Mouse (Mus musculus) c-Kit-negative CD71-positive TER-119-positive erythroid progenitor cells, embryonic 14.5 days (primary cell): ENCODE results near the gene Rab38.

Experiments
- DNase-seq: peaks from one replicate; pipeline ENCODE4 v3.0.0-alpha.2; 2013; ENCODE audit warnings: low read depth, low spot score

Rab38 gene

DNA sequence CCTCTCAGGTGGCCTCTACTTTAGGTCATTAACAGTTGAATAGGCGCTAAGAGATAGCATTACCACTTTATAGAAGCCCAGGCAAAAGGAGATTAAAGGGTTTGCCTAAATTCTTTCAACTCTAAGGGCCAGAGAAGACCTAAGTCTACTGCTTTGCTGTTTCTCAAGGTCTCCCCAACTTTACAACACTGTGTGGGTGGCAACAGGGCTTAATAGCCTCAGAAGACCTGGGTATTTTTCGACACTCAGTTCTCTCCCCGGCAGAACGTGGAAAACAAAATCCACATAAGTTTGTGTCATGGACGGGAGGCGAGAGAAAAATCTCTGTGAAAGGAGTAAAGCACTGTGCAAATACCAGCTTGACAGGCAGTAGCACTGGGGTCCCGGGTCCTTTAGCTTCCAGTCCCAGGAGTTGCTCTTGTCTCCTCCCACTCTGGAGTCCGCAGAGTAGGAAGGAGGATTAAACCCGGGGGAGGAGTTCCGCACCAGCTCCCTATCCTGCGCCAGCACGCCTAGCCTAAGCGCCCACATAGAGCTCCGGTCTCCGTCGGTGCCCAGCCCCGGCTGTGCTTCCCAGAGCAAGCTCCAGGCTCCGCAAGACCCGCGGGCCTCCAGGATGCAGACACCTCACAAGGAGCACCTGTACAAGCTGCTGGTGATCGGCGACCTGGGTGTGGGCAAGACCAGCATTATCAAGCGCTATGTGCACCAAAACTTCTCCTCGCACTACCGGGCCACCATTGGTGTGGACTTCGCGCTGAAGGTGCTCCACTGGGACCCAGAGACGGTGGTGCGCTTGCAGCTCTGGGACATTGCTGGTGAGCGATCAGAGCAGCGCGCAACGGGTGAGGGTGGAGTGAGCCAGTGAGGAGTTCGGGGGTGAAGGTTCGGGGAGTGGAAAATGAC is at the start of gene Rab38:
Gene Rab38 (plus strand): TSS at position 488 of the 906 bp plus-strand sequence.
- no peak for DNase-seq

DNA sequence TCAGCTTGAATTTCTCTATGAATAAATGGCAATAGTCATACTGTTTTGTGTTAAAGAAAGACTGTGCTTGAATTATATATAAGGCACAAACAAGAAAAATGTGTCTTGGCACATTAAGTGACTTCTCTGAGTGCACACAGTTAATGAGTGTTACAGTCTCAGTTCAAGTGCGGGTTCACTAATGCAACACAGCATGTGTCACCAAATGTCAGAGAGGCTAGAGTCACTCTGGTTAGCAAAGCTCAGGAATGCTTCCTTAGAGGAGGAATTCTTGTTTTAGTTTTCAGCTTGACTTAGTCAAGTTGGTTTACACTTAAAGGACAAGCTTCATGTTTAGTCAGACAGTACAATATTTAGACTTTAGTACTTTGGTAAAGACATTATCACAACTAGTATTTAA is 35.5 kb upstream of the Rab38 start:
- no peak for DNase-seq

DNA sequence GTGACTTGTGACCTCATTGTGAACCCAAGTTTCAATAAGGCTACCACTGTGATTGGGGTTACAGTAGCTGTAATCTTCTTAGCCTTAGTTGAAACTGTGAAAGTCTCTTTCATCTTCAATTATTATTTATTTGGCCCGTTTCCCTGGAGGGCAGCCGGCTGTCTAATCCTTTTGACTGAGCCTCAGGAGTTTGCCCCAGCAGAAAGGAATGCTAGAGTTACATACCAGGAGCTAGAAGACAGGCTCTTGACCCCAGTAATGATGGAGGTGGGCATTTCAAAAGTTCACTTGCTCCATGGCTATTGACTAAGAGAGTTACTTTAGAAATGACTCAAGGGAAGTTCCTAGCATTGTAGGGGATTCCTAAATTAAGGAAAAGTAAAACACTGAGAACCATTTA is 34.3 kb upstream of the Rab38 start:
- DNase-seq, result no peak

DNA sequence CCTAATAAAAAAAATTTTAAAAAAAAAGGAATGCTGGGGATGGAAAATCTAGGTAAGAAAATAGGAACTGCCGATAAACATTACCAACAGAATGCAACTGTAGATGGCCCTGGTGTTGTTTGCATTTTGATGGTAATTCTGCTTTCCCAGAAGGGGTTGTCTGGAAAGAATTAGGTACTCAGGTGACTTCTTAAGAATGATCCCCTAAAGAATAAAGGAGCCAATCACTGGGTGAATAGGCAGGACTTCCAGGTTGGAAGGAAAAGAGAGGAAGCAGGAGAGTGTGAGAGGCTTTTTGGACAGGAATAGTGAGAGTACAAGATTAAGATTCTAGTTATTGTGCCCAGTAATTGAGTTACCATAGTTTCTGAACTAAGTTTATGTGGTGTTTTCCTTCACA is 24.8 kb upstream of the Rab38 start:
- no peak for DNase-seq

DNA sequence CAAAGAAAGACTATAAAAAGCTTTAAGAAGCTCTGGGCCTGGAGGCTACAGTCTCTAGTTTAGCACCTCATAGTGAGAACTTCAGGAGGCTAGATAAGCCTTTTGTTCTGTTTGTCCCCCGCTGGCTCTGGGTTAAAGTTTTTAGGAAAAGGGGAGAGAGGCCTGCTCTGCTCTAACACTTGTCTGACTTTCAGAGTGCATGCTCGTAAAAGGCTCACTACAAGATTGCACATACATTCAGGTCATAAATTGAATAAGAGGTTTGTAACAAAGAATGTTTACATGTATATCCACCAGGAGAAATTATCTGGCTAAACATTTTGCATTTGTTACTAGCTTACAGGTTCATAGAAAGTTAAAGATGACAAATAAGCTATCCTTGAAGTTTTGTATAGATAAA is 23.6 kb upstream of the Rab38 start:
- DNase-seq, result no peak

DNA sequence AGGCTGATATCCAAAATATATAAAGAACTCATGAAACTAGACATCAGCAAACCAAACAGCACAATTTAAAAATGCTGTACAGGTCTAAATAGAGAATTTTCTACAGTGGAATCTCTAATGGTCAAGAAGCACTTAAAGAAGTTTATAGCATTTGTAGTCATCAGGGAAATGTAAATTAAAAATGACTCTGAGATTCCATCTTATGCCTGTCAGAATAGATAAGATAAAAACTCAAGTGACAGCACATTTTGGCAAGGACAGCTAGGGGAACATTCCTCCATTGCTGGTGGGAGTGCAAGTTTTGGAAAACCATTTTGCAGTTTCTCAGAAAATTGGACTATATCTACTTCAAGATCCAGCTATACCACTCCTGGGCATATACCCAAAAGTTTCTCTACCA is 8.3 kb upstream of the Rab38 start:
- DNase-seq, result no peak

DNA sequence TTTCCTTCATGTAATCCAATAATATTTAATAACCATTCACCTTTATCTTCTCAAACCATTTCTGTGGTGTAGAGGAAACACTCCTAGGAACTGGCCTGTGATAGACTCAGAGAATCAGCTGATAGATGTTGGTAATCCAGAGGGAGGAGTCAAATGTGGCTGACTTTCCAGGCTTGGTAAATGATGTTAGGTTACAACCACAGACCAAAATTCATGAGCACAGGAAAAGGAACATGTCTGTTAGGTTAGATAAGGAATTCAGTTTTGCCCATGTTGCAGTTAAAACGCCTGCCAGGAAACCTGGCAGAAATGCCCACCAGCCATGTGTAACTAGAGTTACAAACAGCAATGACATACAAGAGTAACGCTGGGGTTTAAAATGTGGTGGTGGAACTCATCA is 6.2 kb upstream of the Rab38 start:
- no peak for DNase-seq

DNA sequence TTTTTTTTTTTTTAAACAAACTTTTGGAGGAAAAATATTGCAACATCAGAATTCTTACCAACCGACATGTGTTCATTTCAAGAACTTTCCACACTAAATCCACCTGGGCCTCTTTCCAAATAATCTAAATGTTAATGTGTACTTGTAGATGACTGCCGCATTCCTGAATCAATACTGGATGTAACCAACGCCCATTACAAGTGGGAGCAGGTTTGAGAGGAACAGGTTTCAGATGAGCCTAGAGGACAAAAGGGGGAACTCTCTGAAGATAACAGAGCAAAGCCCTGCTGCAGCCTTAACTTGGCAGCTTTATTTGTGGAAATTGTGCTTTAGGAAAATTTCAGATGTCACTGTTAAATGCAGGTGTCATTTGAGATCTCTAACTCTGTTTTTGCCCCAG is 4.3 kb upstream of the Rab38 start:
- no peak for DNase-seq

DNA sequence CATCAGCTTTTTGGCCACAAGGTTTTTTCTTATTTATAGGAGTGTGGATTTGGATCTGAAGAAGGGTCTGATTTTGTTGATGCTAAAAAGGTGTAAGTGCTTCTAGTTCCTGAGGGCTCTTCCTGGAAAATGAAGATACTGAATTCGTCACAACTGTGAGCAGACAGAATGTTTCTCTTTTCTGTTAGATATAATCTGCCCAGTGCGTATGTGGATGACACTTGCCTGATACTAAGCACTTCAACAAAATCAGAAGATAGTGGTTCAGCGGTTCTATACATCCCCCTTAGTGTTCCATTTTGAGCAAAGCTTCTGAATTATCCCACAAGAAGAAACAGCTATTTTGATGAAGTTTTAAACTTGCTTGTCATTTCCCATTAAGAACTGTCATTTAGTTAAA is 2.6 kb upstream of the Rab38 start:
- DNase-seq, result no peak

DNA sequence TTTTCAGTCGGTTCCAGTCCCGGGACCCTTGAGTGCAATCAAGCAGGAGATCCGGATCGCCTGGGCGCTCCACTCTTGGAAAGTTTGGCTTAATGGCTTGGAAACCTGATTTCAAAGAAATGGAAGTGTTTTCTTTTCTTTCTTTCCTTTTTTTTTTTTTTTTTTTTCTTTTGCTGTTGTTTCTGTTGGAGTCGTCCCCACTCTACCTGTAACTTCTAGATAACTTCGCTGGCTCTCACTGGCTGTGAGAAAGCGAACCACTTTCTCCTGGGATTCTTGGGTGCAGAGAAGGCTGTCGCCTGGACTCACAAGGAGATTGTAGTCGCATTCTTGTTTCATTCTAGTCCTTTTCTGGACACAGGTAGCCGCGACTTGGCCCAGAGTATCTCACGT is 615 bp downstream of the Rab38 start:
- no peak for DNase-seq

DNA sequence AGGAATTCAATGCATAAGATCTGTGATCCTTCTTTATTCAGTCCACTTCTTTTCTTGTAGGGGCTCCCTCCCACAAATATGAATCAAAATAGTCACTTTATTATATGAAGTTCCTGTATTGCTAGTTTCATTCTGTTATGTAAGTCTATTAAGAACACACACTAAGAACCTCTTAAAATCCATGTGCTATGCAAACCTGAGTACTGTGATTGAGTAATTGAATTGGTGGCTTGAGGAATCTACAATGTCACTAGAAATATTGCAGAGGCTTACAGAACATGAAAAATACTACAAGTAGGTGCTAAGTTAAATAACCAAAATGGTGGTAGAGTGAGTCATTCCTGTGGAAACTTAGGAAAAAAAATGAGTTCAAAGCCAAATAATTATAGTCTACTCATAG is 10.2 kb downstream of the Rab38 start:
- DNase-seq, result no peak

DNA sequence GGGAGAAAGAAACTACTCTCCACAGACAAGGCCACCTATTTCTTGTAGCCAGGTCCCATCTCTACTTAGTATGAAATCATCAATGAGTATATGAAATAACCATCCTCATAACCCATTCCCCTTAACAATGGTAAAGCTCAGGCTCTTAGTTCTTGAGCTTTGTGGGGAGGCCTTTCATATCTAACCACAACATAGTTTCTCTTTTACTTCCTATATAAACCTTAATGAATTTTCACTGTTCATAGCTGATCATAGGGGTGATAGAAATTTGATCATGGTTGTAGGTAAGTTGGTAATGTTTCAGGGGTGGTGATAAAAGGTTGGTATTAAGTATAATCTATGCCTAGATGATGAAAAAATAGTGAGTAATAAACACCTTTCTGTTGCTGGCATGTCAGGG is 12.6 kb downstream of the Rab38 start:
- DNase-seq, result no peak

DNA sequence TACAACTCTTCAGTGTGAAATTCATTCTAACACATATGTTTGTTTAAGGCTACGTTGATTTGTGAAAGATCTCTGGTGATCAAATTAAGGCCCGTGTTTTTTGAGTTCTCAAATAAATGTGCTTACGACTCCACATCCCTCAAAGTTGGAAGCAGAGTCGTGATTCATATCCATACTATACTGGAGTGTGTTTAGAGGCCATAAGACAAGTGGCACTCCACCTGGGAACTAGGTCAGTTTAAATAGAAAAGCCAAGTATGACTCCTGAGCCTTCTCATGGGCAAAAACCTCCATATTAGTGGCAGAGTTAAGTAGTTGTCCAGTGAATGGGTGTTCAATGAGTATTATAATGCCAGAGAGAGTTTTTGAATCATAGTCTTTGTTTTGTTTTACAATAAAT is 13.4 kb downstream of the Rab38 start:
- DNase-seq, result no peak

DNA sequence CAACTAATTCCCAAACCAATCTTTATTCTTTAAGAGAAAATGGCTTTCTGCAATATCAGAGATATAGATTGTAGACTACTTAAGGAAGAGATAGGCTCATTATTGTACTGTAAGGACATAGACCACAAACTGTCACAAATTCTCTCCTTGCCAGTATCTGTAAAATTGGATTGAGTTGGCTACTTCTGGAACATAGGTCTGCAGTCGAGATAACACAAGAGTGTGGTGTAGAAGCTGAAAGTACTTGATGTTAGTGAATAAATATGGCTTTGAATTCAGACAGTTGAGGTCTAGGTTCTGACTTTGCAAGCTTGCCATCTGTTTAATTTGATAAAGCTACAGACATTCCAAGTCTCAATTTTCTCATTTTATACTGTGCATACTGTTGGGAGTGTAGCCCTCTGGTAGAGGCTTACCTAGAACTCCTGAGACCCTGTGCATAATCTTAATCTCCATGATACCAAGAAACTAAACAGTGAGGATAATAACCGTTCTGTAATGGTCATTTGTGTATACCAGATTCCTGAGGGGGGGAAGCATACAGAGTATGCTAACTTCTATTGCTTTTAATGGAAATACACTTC is 15.3 kb downstream of the Rab38 start:
- no peak for DNase-seq

DNA sequence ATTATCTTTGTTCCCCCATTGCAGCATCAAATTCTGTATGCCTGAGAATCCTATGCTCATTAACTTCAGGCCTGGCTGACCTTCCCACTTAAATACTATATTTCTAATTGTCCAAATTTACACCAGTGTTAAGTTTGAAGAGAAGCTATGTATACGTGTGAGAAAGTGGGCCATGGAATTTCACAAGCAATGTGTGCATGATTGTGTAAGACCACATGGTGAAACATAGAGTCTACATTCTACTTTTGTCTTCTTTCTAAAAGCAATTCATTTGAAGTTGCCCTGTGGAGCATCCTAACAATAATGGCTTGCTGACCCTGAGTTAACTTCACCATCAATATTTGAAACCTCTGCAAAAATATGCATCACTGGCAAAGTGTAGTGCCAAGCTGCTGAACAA is 23.2 kb downstream of the Rab38 start:
- no peak for DNase-seq

DNA sequence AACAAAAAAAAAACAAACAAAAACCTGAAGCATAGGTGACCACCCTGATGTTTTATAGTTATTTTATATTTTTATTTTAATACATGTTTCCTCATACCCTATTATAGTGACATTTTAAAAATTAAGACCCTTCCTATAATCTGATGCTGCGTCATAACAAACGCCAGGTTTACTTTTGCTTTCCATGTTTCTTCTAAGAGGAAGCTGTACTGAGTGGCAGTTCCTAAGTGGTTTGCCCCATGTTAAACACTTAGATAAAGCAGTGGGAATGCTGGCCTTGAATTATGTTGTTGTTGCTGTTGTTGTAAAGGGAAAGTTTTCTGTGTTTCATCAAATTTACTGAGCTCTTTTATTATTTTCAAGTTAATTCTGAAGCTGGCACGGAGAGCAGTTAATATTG is 27.8 kb downstream of the Rab38 start:
- DNase-seq, result no peak

DNA sequence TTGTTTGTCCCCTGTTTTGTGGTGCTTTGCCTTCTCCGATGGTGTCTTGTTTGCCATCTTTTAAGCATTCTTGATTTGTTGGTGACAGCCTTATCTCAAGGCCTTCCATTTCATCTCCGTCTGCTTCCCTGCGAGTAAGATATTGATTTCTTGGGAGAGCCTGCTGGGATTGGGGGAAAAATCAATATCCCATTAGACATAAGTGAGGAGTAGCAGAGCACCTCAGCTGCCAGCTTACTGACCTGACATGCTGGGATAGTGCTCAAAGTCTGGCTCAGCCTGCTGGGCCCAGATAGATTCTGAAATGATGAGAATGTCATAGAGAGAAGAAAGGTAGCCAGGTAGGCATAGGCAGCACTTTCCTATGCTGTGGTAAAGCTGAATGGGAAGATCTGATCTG is 37.7 kb downstream of the Rab38 start:
- no peak for DNase-seq

DNA sequence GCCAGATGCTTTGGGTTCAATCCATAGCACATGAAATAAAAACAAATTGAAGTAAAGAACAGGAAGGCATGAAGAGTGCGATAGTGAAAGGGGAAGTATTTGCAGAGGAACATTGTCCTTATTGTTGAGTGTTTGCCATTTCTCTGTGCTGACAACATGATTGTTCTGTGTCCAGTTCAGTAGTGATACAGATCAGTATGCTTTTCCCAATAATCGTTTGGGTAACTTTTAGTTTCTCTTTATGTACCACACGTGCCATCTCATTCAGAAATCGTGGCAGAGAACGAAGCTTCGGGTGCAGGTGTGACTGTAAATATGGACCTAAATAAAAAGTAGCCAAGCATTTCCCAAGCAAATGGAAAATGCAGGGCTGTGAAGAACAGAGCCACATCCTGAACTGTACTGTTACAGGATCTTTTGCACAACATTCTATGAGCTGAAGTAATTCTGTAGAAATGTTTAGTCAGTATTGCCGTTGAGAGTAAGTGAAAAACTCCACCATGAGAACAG is 52.1 kb downstream of the Rab38 start:
- no peak for DNase-seq

DNA sequence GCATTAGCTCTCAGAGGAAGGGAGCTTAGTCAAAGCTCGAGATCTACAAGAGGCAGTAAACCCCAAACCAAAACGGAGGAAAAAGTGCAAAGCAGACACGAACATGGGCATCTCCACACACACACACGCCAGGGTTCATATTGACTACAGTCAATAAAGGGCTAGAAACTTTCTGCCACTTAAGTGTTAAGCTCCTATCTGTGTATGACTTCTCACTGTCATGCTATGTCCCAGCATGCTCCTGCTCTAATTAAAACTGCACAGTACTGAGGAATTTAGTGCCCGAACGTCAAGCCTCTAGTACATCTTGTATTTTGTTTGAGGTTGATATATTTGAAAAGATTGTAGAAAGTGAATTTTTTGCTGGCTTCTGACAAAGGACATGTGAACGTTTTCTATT is 52.6 kb downstream of the Rab38 start:
- no peak for DNase-seq

DNA sequence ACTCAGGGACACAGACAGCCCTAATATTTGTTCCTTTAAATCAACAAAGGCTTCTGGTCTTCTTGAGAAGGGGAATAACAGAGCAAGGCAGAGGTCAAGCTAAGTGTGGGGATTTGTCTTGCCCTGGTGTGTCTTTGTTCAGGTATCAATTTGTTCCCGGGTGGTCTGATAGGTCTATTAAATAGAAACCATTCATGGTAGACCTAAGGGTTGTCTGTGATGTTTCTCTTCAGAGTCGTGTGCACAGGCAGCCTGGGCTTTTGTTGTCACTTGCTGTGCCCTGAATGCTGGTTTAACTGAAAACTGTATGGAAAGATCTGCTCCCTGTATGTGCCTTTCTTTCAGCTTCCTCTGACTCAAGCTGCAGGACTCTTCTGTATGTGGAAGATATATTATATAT is 60.9 kb downstream of the Rab38 start:
- no peak for DNase-seq

DNA sequence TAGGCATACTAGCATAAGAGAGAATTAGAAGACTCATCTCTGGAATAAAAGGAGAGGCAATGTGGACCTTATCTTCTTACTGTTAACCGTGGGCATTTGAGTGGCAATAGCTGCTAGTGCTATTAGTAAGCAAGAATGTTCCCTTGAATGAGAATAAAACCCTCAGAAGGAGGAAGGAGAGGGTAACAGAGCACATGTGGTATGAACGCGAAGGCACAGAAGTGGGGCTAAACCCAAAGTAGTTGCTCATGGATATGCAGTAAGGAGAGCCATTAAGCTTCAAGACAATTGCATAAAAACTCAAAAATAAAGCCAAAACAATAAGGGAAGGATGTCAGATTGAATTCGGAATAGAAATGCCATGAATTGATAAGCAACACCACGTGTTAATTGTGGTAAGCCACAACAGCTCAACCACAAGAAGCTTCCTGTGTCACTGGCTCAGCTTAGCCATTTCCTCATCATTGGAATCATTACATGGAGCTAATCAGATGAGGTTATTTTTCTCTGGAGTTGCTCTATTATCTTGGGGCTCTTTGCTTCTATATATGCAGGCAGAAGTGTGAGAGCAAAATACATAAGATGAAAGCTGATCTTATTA is 72.2 kb downstream of the Rab38 start:
- DNase-seq, result no peak

DNA sequence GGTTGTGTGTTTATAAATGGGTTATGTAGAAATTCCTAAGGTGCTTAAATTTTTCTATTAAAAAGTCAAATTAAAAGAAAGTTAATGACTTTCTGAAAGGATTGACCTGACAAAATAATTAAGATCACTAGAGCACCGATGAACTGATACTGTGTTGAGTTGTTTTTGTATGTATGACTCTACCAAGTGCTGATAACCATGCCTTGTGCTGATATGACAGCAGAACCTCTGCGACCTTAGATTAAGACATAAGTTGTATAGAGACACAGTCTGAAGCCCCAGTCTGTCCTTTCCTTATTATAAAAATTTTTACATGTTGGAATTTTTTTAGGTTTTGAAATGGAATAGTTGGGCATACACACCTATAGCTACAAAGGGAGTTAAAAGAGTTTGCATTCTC is 79.7 kb downstream of the Rab38 start:
- DNase-seq, result no peak

DNA sequence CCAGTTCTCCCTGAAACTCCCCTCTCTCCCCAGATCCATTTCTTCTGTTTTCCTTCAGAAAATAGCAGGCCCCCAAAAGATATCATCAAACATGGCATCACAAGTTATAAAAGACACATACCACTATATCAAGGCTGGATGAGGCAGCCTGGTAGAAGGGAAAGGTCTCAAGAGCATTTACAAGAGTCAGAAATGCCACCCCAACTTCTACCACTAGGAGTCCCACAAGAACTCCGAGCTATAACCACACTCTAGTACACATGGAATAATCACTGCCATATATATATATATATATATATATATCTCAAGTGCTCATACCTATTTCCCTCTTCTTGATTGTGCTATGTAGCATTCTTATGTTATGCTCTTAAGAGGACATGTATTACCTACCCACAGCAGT is 92.4 kb downstream of the Rab38 start:
- DNase-seq, result no peak
